ENCODE assay signal across 28 mouse cellular contexts in the genomic region with DNA sequence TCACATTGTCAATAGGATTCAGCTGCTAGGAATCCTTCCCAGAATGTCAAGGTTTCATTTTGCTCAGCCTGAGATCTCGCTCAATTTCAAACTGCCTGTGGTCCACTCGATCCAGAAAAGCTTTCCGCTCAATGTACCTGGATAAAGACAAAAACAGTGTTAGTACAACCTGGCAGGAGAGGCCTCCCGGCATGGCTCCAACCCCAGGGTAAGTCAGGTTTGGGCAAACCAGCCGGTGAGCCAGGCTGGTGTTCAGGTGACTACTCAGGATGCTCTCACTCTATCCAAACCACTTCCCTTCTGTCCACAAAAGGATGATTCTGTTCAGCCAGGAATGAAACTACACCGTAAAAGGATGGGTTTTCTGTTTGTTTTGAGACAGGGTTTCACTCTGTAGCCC. TPM values are rescaled to one million over a fixed set of nuclear protein-coding genes. Genes with fewer than 3 reads are reported as not detected.
DNase-seq lines count a peak whose midpoint lies in the region; ATAC-seq and TF ChIP-seq lines count a peak whose summit lies in the region.
"Had no signal": no experiment of that assay in that cellular context is flagged by ENCODE, and none has a peak within 500 bp of the region (broad histone marks: within the 10 kb centered on the region; RNA-seq: fewer than 3 reads in every experiment).

No protein-coding gene starts in this region.

- in situ Hi-C loops in ES-E14 (cut with MboI; ENCODE audit: low sequenced_read_pairs in 2 of 2, unreplicated experiment in 2 of 2): no loop called here

- peaks cover 93% of the 10 kb centered on the region for H3K4me1 ChIP-seq in E14TG2a.4 (replicated peaks; ENCODE audit: low read depth, low read length)
- H3K4me1 ChIP-seq in ES-E14 (ENCODE audit: control insufficient read depth in 2 of 2, insufficient read depth in 2 of 2, low read length in 2 of 2, poor library complexity in 1 of 2): peaks cover 14 to 30% of the 10 kb centered on the region in 2 experiments; a peak in 3 of 4 replicates

- peak overlapping the region; percentile 76; the same call in 1 of the 2 replicates for H3K27ac ChIP-seq in ES-E14 (ENCODE audit: insufficient read depth, low read depth, low read length, poor library complexity, severe bottlenecking)
- H3K27ac ChIP-seq: heart, embryonic 15.5 days; liver, embryonic 14.5 days; stomach, postnatal 0 days had no signal

- H3K4me3 ChIP-seq in E14TG2a.4 (replicated peaks; ENCODE audit: low read length) (peak overlapping the region; percentile 58), ES-E14 (ENCODE audit: insufficient read depth in 1 of 2, low read depth in 1 of 2, low read length in 2 of 2, poor library complexity in 1 of 2, severe bottlenecking in 1 of 2) (0 out of 4 replicates have a peak overlapping the region, but pooled peaks of 1 of the 2 experiments have one; percentile 25)
- H3K4me3 ChIP-seq: forebrain, embryonic 12.5 days; heart, embryonic 10.5 days; heart, embryonic 15.5 days had no signal

- H3K9me3 ChIP-seq in E14TG2a.4 (ENCODE audit: low read length): no peaks in the 10 kb centered on the region
- H3K9me3 ChIP-seq in ES-E14 (ENCODE audit: control insufficient read depth, insufficient read depth, low read depth, low read length): no peaks in the 10 kb centered on the region
- H3K9me3 ChIP-seq: forebrain, embryonic 12.5 days; G1E; heart, embryonic 10.5 days; heart, embryonic 15.5 days had no signal

- H3K36me3 ChIP-seq in E14TG2a.4 (ENCODE audit: insufficient read depth, low read length) (peaks cover 55% of the 10 kb centered on the region), ES-E14 (ENCODE audit: control insufficient read depth, insufficient read depth, low read length, poor library complexity, severe bottlenecking) (peaks cover 16% of the 10 kb centered on the region)

- peak; percentile 51 to 57 for DNase-seq in cerebellum, adult 18-20 months
- no peak for DNase-seq in cerebellum, adult 11 months
- no peak for DNase-seq in ES-E14 (ENCODE audit: low read depth, low spot score)
- DNase-seq in cerebellum, postnatal 36 days: peak; percentile 46 to 55
- DNase-seq in urinary bladder, postnatal 14 days (ENCODE audit: low spot score): no peak
- DNase-seq: adrenal gland, postnatal 10 days; forebrain, postnatal 0 days; gastrocnemius, postnatal 25 days; heart, adult 11 months; kidney, postnatal 14 days; layer of hippocampus, adult 9-11 months; liver; lung, adult 2 months; lung, postnatal 14 days; midbrain, embryonic 14.5 days; thymus, adult 18-20 months; thymus, postnatal 25 days had no signal

- no peak for ATAC-seq in erythroblast, adult 5-6 weeks (replicated peaks; ENCODE audit: low FRiP score, poor library complexity, severe bottlenecking)
- ATAC-seq: CD4-positive, CD25-positive, alpha-beta regulatory T cell, adult 4 months; forebrain, postnatal 0 days; intestine, postnatal 0 days had no signal

- TF ChIP-seq CTCF in E14TG2a.4 (conservative IDR thresholded peaks at IDR 0.05; ENCODE audit: low read length): no peak

- H3K27me3 ChIP-seq in E14TG2a.4 (ENCODE audit: insufficient read depth, low read length): no peaks in the 10 kb centered on the region
- H3K27me3 ChIP-seq: forebrain, embryonic 12.5 days; heart, embryonic 15.5 days had no signal

- peak overlapping the region; percentile 30; the same call in 1 of the 2 replicates for H3K9ac ChIP-seq in ES-E14 (ENCODE audit: insufficient read depth, low read depth, low read length, poor library complexity, severe bottlenecking)
- H3K9ac ChIP-seq: forebrain, embryonic 12.5 days; forebrain, postnatal 0 days; heart, embryonic 15.5 days; liver, embryonic 14.5 days had no signal

TF ChIP-seq in ES-E14, 5 proteins besides CTCF, POLR2A, EP300 and RAD21:
- TF ChIP-seq ZNF384 (IDR thresholded peaks at IDR 0.05; ENCODE audit: low read depth, low read length): no peak
- TF ChIP-seq HCFC1 (IDR thresholded peaks at IDR 0.05; ENCODE audit: borderline replicate concordance, insufficient read depth, low read length): no peak
- TF ChIP-seq CHD2 (IDR thresholded peaks at IDR 0.05; ENCODE audit: low read depth, low read length): no peak
- TF ChIP-seq MAFK (IDR thresholded peaks at IDR 0.05; ENCODE audit: insufficient read depth, low read depth, low read length): no peak

RNA-seq across cellular contexts. Expression of a gene that starts 25.0 kb away (rescaled TPM):
- total RNA-seq in ES-E14 (2012; rRNA removed): 52.9 and 72.6 TPM in 2 replicates
- not detected in 2 replicates for total RNA-seq in erythroblast, adult 5-6 weeks (2015; ENCODE audit: low replicate concordance)
- not detected in 2 replicates for total RNA-seq in erythroblast, adult 5-6 weeks (2017; ENCODE audit: low replicate concordance)
- total RNA-seq: monocyte, adult 5-6 weeks had no signal

Comparison
In these comparisons a context has a peak if more than half of its experiments do, and no peak if none do; other contexts are left out.
1. DNase-seq: peak in cerebellum, adult 18-20 months (2 of 2) and cerebellum, postnatal 36 days (2 of 2); none in cerebellum, adult 11 months (single experiment), ES-E14 (single experiment) and urinary bladder, postnatal 14 days (single experiment).
2. RNA of a gene that starts 25.0 kb away (total RNA-seq): 52.9 to 72.6 TPM in ES-E14; not detected in erythroblast, adult 5-6 weeks; every median in the first group is over 10 times any median in the second.